Mouse (Mus musculus): ENCODE results near the gene Cdkn1c. TPM values are rescaled to one million over a fixed set of nuclear protein-coding genes. Genes with fewer than 3 reads are reported as not detected.

Cdkn1c gene
- total RNA-seq (2014; fragmentation: Nextera tagmentation) (not detected in 2 replicates), total RNA-seq (2017) (0.41 TPM in 1 of 2 replicates, not detected in the other)

DNA sequence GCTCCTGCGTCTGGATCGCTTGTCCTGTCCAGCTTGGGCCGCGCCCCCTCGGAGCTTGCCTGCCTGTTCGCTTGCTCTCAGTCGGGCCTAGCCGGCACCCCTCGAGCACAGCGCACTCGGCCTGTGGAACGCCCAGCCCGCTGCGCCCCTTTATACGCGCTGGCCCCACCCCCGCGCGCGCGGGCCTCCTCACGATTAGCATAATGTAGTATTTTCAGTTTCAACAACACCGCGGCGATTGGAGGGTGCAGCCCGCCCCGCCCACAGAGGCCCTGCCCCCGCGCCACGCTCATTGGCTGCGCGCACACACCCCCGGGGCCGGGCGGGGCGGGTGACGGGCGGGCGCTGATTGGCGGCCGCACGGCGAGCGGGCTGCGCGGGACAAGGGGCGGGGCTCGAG is at the start of gene Cdkn1c:
Cdkn1c (minus strand) TSS at position 177 of the 400 bp plus-strand sequence.
- peak; percentile 84 for ATAC-seq (replicated peaks; ENCODE audit: poor library complexity, severe bottlenecking)

DNA sequence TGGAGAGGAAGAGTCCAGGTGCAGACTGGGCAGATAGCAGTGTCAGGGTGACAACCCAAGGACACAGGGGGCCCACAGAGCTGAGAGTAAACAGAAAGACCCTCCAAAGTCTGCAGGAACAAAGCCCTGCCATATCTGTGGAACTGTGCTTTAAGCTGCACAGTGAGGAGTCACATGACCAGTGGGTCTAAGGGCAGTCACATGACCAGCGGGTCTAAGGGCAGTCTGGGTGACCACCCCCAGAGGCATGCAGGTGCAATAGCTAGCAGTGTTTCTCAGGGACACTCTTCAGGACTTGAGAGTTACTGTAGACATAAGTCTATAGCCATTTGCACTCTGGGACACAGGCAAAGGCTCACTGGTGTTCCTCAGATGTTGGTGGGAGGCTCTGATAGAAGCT is 48.7 kb upstream of the Cdkn1c start:
- no peak for ATAC-seq (replicated peaks; ENCODE audit: poor library complexity, severe bottlenecking)

GRCm38 (mm10) chr7:143506675-143507074 is 45.8 kb upstream of the Cdkn1c start:
- ATAC-seq (replicated peaks; ENCODE audit: poor library complexity, severe bottlenecking), result peak; percentile 68

DNA sequence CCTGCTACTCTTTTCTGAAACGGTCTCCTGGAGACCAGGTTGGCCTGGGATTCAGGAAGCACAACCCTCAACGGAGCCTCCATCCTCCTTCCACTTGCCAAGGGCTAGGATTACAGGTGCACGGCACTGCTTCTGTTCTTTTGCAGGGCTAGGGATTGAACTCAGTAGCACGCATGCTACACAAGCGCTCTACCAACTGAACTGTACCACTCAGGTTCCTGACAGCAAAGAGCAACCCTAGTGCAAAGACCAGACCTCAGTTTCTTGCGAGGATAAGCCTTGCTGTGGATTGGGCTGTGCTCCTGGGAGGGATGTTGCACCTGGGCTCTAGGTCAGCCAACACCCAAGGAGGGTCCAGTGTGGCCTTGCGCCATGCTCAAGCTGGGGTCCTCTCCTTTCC is 45.4 kb upstream of the Cdkn1c start:
- ATAC-seq (replicated peaks; ENCODE audit: poor library complexity, severe bottlenecking), result 0 out of 2 replicates have a peak, but pooled peaks have one; percentile 1

DNA sequence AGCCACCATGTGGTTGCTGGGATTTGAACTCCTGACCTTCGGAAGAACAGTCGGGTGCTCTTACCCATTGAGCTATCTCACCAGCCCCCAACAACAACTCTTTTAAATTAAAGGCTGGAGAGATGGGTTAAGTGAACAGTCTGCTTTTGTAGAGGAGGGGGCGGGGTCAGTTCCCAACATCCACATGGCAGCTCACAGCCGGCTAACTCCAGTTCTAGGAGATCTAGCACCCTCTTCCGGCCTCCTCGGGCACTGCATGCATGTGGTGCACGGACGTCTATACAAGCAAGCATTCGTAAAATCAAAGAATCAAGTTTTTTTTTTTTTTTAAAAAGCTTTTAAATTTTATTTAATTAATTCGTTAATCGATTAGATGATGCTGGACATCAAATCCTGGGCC is 45.0 kb upstream of the Cdkn1c start:
- peak; percentile 74 for ATAC-seq (replicated peaks; ENCODE audit: poor library complexity, severe bottlenecking)

GRCm38 (mm10) chr7:143505411-143505810 is 44.6 kb upstream of the Cdkn1c start:
- no peak for ATAC-seq (replicated peaks; ENCODE audit: poor library complexity, severe bottlenecking)

- ATAC-seq (replicated peaks; ENCODE audit: poor library complexity, severe bottlenecking), result no peak
These were observed 43.1 kb upstream of the Cdkn1c start for GRCm38 (mm10) chr7:143503926-143504325.

DNA sequence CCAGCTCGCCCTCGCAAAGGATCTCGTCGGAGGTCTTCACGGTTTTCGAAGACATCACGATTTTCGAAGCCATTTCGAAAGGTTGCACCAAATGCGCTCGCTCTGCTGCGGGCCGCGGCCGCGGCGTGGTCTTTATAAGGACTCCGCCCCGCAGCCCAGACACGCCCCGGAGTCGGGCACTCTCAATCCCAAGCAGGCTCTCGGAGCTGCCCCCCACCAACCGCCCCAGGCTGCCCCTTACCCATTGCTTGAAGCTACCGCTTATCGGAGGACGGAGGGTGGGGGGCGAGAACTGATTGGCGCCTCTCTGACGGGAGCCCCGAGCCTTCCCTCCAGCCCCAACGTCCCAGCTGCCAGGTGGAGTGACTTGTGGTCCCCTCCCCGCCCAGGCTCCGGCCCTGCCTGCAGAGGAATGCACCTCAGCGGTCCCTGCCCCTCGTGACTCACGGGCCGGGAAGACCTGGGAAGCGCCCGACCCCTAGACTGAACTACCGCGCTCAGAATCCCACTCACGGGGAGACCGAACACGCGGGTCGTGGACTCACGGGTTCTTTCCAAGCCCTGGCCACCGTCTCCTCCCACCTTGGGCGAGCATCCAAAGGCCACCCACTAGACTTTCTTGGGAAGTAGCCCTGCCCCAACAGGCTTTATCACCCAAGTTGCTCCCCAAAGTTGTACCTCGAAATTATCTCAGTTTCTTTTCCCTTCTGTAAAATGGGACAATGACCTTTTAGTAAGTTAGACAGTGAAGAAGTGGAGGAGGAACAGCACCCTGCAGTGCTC is 41.8 kb upstream of the Cdkn1c start, which contains the start of gene Phlda2:
Phlda2 (minus strand) TSS at position 733 of the 783 bp plus-strand sequence.
- no peak for ATAC-seq (replicated peaks; ENCODE audit: poor library complexity, severe bottlenecking)

GRCm38 (mm10) chr7:143501643-143502417 is 41.0 kb upstream of the Cdkn1c start:
- peak; percentile 42 for ATAC-seq (replicated peaks; ENCODE audit: poor library complexity, severe bottlenecking)

GRCm38 (mm10) chr7:143500912-143501311 is 40.1 kb upstream of the Cdkn1c start:
- no peak for ATAC-seq (replicated peaks; ENCODE audit: poor library complexity, severe bottlenecking)

- ATAC-seq (replicated peaks; ENCODE audit: poor library complexity, severe bottlenecking), result no peak
These were observed 37.7 kb upstream of the Cdkn1c start for GRCm38 (mm10) chr7:143498584-143498983.

DNA sequence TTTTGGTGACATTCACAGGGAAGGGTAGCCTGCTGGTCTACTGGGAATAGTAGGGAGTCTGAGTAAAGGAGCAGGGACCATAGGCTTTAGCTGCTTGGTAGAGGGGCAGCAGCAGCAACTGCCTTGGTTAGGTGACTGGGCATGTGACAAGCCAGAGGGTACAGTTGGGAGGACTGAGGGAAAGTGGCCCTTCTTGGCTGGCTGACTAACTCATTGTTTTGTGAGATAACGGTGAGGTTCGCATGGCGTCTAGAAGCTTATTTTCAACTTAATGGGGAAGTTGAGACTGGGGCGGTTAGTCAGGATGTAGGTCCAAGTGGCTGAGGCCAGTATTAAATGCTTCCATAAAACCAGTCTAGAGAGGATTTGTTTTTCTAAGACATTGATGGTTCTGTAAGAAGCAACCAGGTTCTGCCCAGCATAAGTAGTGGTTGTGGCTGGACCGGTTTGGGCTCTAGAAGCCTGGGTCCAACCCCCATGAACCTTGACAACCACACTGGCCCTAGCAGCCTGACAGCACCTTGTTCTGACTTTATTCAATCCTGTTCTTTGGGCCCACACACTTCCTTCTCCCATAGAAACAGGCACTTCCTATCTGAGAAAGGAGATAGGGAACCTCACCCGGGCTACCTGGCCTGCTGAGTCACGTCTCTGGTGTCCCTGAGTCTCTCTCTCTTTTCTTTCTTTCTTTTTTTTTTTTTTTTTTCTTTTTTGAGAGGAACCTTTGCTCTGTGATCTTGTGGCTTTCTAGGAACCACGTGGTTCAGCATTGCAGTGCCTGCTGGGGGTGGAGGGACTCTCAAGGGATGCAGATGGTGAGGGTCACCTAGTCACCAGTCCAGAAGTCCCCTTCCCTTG is 34.5 kb upstream of the Cdkn1c start:
- ATAC-seq (replicated peaks; ENCODE audit: poor library complexity, severe bottlenecking), result peak; percentile 50

DNA sequence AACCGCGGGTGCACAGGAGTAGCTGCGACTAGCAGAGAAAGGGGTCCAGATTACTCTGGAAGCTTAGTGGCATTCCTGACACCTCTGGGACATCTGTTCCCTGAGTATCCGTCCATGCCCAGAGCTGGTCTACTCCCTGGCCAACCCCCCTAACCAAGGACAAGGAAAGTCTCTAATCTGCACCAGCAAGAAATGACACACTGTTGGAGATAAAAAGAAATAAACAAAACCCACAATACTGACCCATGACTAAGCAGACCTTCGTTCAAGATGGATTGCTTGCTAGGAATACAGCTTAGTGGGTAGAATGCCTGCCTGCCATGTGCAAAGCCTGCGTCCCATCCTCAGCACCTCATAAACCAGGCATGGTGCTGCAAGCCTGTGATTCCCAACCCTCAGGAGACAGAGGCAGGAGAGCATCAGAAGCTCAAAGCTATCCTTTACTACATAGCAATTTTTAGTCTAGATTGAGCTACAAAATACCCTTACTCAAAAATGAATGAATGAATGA is 32.8 kb upstream of the Cdkn1c start:
- ATAC-seq (replicated peaks; ENCODE audit: poor library complexity, severe bottlenecking), result no peak

GRCm38 (mm10) chr7:143489735-143490134 is 28.9 kb upstream of the Cdkn1c start:
- no peak for ATAC-seq (replicated peaks; ENCODE audit: poor library complexity, severe bottlenecking)

DNA sequence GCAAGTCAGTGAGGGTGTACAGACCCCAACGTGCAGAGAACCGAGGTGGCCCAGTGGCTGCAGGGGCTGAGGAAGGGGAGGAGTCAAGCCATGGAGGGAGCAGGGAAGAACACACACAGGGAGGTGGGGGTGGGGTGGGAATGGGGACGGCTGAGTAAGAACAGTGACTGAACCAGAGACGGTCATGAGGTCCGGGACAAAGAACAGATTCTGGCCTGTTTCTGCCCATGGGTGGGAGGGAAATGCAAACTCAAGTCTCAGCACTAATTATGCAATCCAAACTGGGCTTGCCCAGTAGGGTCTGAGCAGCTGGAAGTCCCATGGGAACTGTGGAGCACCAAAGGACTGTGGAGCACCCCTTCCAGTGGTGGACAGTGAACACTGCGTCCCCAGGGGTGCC is 21.7 kb upstream of the Cdkn1c start:
- no peak for ATAC-seq (replicated peaks; ENCODE audit: poor library complexity, severe bottlenecking)

DNA sequence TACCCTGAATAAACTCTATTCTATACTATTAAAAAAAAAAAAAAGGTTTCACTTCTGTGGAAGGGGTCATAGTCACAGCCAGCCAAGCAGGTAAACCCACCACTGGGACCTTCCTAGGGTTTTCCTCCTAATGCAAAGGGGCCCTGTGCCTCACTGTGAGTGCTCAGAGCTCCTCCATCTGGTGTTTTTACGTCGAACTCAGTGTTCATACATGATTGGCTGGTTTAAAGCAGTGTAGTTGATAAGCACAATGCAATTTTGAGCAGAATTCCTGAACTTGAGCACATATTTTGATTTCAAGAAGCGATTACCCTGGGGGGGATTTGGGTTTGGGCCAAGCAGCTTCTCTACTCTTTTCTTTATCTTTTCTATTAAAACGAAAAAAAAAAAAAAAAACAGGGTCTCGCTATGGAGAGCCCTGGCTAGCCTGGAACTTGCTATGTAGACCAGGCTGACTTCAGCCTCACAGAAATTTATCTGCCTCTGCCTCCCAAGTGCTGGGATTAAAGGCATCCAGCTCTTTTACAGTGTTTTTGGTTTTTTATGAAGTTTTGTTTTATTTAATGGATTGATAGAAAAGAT is 21.0 kb upstream of the Cdkn1c start:
- ATAC-seq (replicated peaks; ENCODE audit: poor library complexity, severe bottlenecking), result no peak

DNA sequence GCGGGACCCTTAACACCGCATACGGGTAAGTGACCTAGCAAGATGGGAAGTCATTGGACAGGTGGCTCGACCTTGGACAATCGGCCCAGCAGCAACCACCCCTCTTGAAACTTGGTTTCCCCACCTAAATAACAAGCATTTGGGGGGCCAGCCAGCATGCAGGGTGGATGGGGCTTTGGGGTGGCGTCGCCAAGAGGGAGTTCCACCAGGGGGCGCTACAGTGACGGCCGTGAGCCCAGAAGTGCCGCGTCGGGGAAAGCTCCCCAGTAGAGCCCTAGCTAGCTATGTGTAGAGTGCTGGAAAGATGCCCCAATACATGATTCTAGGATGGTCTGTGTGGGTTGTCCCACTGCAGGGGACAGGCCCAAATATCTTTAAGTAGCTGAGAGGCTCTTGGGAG is 19.6 kb upstream of the Cdkn1c start:
- peak; percentile 74 for ATAC-seq (replicated peaks; ENCODE audit: poor library complexity, severe bottlenecking)

- no peak for ATAC-seq (replicated peaks; ENCODE audit: poor library complexity, severe bottlenecking)
These were observed 16.9 kb upstream of the Cdkn1c start for GRCm38 (mm10) chr7:143477800-143478199.

- no peak for ATAC-seq (replicated peaks; ENCODE audit: poor library complexity, severe bottlenecking)
These were observed 16.0 kb upstream of the Cdkn1c start for GRCm38 (mm10) chr7:143476702-143477335.
